Mouse (Mus musculus) ovary, adult 18-20 months (tissue): ENCODE data around the gene Odf4.
"Not testable (repeated sequence)": the region's sequence is repeated elsewhere in the genome, so short reads cannot be mapped to it uniquely, and the experiment has no call there.

Experiments used
- DNase-seq: peaks from one replicate; pipeline ENCODE4 v3.0.0; 2022; ENCODE audit warnings: low spot score, mixed read lengths

The Odf4 gene

DNA sequence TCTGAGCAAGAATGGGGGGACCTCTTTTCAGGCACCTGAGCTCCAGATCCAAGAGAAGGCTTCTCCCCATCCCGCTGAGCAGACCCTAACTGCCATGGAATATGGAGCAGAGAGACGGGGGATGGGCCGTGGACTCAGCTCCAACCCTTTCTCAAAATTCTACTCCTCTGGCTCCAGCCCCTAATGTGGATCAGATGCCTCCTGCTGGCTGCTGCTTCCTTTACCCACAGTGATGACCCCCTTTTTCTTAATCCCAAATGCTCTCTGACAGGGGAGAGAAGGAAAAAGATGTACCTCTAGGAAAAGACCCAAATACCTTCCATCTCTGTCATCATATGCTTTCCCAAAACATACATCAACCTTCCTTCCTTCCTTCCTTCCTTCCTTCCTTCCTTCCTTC lies at the start of gene Odf4:
Gene Odf4, minus strand, starts transcription at position 101 of the 400 bp plus-strand sequence.
- DNase-seq: no peak

GRCm38 (mm10) chr11:68975601-68976000 lies 48.7 kb upstream of the Odf4 start:
- no peak for DNase-seq

DNA sequence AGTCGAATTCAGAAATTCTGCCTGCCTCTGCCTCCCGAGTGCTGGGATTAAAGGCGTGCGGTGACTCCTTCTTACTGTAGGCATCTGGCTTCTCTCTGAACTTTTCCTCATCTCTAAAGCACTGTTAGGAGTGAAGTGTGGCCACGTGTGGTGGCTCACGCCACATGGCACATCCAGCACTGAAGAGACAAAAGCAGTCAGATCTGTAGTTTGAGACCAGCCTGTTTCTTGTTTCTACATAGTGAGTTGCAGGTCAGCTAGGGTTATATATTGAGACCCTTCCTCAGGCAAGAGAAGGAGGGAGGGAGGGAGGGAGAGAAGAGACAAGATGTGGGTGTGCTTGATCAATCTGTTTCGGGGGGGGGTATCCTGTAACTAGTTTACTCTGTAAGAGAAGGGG lies 48.2 kb upstream of the Odf4 start, which contains the start of gene Rangrf:
Gene Rangrf, minus strand, starts transcription at position 101 of the 400 bp plus-strand sequence.
- no peak for DNase-seq

- no peak for DNase-seq
Measured at GRCm38 (mm10) chr11:68974059-68974450, 47.2 kb upstream of the Odf4 start.

DNA sequence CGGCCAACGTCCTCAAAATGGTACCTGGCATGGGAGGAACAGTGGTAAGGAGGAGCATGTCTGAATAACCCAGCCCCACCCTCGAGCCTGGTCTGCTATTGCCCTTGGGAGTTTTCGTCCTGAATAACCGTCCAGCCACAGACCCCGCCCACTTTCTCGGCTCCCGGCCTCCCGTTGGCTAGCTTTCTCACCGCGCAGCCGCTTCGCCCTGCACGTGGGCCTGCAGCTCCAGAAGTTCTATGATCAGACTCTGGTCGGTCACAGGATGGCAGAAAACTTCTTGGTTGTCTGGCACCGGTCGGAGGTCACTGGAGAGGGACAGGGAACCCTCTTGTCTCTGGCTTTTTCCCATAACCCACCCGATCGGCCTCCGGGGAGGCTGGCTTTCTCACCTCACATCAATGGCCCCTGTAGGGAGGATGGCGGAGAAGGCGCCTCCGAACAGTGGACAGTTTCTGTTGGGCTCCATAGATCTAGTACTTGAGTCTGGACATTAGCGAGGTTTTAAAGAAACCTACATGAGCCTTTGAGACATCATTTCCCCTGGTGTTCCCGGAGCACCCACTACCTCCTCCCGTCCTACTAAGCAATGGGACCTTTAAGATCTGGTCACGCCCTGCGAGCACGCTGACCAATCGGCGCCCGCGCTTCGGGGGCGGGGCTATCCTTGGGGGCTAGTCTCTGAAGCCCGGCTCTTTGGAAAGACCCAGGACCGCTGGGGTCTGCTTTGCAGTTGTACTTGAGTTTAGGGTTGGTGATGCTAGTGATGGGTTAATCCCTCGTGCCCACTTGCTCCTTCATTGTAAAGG lies 46.6 kb upstream of the Odf4 start:
- peak; percentile 75 for DNase-seq

DNA sequence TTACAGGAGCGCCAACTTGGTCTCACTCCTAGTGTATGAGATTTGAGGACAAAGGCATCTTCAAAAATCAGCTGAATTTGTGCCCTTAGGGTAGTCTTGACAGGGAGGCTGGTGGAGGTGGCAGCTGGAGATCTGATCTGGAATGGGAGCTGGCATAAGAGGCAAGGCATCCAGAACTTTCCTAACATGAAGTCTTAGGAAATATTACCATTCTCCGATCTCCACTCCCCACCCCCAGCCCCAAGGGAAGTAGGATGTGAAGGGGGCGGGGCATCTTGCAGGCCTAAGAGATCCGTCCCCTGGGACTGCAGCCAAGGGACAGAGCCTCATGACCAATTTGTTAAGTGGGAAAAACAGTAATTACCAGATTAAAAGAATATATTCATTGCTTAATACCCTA lies 43.4 kb upstream of the Odf4 start:
- DNase-seq: peak; percentile 42

- no peak for DNase-seq
Measured at GRCm38 (mm10) chr11:68968752-68969151, 41.9 kb upstream of the Odf4 start.

- peak; percentile 90 for DNase-seq
Measured at GRCm38 (mm10) chr11:68967337-68968282, 40.7 kb upstream of the Odf4 start, which contains the start of gene Slc25a35. Gene Slc25a35 (plus strand): TSS chr11:68968131.

GRCm38 (mm10) chr11:68966554-68966953 lies 39.7 kb upstream of the Odf4 start:
- no peak for DNase-seq

- no peak for DNase-seq
Measured at GRCm38 (mm10) chr11:68965845-68966244, 39.0 kb upstream of the Odf4 start.

DNA sequence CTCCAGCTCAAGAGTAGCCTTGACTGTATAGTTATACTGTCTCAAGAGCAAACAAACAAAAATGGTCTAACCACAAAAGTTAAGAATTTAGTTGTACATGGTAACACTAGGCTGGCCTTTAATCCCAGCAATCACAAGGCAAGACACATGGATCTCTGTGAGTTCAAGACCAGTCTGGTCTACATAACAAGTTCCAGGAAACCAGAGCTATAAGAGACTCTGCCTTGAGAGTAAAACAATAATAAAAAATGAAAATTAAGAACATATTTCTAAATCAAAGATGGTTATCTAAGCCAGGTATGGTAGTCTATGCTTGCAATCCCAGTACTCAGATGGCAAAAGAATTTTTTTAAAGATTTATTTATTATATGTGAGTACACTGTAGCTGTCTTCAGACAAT lies 38.2 kb upstream of the Odf4 start:
- DNase-seq: no peak

DNA sequence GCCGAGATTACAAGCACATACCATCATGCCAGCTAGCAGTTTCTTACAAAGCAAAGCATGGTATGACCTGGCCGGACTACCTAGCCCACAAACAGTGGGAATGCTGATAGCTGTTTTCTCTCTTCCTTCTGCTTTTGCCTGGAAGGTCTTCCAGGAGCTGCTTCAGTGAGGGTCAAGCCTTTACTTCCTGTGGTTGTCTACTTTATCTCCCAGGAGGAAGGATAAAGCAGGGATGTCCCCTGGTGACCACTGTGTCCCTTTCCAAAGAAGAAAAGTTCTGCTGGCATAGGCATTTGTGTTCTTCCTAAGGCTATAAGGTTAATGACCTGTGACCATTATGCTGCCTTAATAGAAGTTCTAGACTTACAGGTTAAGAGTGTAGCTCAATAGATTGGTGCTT lies 36.5 kb upstream of the Odf4 start:
- DNase-seq: no peak

DNA sequence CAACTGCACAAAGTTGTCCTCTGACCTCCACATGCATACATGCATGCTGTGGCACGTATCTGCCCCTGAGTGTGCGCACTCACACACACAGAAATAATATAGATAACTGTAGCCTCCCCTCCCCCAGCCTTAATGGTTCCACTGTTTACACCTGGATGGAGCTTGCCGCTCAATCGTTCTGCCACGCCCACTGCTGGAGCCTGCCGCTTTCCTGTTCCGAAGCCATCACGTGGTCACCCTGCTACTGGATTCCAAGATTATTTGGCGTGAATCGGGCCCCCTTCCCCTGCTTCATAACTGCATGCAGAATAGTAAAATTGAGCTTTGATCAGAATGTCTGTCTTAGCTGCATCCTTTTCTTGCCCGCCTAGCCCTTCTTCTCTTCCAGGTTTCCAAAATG lies 35.3 kb upstream of the Odf4 start:
- DNase-seq: not testable (repeated sequence)

DNA sequence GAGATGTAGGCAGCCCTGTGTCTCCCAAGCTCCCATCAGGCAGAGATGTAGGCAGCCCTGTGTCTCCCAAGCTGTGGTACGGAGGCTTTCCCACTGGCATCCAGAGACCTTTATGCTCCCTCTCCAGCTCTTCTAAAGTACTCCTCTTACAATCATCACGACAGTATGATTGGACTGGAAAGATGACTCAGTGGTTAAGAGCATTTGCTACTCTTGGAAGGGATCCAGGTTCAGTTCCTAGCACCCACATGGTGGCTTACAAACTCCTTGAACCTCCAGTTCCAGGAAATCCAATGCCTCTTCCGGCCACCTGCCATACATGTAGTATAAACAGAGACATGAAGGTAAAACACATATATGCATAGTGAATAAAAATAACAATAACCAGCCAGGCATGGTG lies 34.7 kb upstream of the Odf4 start:
- no peak for DNase-seq

GRCm38 (mm10) chr11:68957971-68958370 lies 31.1 kb upstream of the Odf4 start:
- no peak for DNase-seq

DNA sequence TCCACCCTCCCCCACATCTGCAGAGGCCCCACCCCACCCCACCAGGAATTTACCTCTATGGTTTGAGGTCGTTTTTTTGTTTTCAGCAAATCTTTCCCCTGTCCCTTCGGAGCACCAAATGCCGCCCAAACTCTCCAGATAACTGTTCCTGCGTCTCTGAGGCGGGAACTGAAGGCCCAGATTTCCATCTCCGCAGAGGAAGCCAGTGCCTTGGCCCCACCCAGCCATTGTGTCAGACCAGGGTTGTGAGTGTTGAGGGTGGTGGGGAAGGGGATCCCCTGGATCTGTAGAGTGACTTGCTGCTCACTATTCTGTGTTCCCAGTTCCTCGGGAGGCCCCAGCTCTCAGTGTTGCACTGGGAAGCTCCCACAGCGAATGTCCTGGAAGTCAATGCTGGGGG lies 30.4 kb upstream of the Odf4 start, which contains the start of gene Arhgef15:
Gene Arhgef15, minus strand, starts transcription at position 173 of the 400 bp plus-strand sequence.
- no peak for DNase-seq

DNA sequence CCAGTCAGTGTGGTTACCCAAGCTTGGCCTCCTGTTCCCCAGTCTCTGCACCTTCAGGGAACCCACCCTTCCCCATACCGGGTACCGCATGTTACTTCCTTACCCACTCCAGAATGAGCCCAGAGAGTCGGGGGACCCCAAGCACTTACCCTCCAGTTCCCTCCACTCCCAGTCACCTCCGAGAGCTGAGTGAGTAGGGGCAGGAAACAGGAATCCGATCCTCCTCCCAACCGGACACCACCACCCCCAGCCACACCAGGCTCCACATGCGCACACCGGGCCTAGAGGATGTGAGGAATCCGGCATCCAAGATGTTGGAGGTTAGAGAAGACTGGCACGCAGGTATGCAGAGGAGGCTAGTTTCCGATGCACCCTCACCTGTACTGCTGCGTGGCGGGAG lies 29.8 kb upstream of the Odf4 start:
- no peak for DNase-seq

DNA sequence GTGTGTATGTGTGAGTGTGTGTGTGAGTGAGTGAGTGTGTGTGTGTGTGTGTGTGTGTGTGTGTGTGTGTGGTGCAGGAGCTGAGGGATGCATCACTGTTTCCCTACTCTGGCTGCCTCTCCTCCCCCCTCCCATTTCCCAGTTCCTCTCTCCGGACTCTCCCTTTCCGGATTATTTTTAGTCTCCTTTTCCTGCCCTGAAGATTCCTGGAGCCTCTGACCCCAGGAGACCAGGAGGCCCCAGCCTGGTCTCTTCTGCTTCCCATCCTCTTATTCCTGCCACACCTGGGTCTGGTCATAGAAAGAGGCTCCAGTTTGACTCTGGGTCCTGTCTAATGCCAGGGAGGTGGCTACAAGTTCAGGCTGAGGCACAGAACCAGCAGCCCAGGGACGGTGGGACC lies 29.2 kb upstream of the Odf4 start:
- DNase-seq: no peak

DNA sequence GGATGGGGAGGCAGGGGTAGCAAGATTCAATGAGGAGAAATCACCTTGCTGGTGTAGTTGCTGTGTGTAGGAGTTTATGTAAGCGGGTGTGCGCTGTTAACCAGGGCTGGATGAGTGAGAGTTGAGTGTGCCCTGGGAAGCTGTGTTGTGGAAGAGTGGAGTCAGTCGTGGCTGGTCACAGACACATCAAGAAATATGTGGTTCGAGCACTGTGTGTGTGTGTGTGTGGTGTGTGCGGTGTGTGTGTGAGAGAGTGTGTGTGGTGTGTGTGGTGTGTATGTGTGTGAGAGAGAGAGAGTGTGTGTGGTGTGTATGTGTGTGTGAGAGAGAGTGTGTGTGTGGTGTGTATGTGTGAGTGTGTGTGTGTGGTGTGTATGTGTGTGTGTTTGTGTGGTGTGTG lies 28.6 kb upstream of the Odf4 start:
- no peak for DNase-seq

- no peak for DNase-seq
Measured at GRCm38 (mm10) chr11:68954408-68954807, 27.5 kb upstream of the Odf4 start.

GRCm38 (mm10) chr11:68953903-68954302 lies 27.0 kb upstream of the Odf4 start:
- no peak for DNase-seq

DNA sequence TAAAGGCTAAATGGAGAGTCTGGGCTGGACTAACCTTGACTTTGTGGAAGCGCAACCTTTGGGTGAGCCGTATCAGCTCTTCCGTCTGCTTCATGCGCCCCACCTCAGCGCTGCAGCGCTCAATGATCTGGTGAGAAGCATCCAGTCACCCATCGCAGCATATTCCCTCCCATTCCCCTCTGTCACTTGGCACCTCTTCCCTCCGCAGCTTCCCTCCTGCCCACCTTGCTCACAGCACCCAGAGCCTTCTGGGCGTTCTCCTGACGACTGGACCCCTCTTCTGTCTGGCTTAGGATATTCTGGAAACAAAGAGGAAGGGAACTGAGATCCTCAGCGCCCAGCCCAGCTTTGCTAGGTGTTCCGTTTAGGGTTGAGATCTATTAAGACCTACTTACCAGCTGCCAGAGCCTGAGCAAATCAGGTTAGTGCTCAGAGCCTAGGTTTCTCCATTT lies 20.7 kb upstream of the Odf4 start:
- no peak for DNase-seq
